Mouse (Mus musculus) telencephalon, adult 2 months (tissue): ENCODE measurements around the gene Tcf7l1.
"Not testable (repeated sequence)": the region's sequence is repeated elsewhere in the genome, so short reads cannot be mapped to it uniquely, and the experiment has no call there.

ENCODE experiments used
- DNase-seq: peaks from one replicate; pipeline ENCODE4 v3.0.0-alpha.2; 2011; ENCODE audit warnings: low read depth, low spot score

Tcf7l1 gene

GRCm38 (mm10) chr6:72788892-72789699 lies at the start of gene Tcf7l1:
Tcf7l1 (minus strand) TSS chr6:72789254.
- peak; percentile 26 for DNase-seq

- no peak for DNase-seq
Observed at GRCm38 (mm10) chr6:72837756-72838155, 48.7 kb upstream of the Tcf7l1 start.

DNA sequence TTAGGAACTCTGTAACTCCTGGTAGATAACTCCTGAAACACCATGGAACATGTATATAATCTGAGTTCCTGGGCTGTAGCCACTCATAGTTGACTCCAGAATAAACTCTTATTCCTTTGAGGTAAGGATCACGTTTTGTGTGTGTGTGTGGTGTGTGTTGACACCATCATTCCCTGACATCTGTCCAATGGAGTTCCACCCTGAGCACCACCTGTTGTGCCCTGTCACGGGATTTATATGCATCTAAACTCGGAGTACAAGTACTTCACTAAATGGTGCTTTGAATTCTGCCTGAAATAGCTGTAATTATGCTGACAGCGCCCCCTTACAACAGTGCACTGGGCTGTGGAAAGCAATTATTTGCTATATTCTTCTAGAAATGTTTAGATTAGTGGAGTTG lies 45.5 kb upstream of the Tcf7l1 start:
- no peak for DNase-seq

- no peak for DNase-seq
Observed at GRCm38 (mm10) chr6:72831858-72832257, 42.8 kb upstream of the Tcf7l1 start.

DNA sequence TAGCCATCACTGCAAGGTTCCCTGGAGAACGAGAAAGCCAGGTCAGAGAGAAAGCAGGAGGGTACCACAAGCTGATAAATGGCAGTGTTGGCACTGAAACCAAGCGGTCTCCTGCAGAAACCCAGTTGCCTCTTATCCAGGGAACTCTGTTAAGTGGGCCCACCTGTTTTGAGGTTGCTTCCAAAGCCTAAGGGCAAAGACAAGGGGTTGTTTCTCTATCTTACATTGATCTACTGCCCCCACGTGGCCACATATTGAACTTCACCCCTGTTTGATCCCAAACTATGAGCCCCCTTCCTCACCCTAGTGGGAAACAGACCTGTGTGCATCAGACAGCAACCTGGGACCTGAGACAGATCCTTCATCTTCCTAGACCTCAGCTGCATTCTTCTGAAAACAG lies 42.2 kb upstream of the Tcf7l1 start:
- no peak for DNase-seq

DNA sequence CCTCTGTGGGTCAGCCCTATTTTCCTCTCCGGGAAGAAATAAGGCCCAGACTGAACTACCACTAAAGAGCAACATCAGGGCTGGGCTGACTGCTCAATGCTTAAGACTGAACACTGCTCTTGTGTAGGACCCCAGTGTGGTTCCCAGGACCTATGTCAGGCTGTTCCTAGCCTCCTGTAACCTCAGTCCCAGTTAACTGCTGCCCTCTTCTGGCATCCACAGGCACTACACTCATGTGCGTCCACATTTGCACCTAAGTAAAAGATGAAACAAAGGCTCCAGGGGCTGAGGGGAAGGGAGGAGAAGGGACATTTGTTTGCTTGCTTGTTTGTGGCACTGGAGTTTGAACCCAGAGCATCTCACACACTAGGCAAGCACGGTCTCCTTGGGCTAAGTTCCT lies 39.8 kb upstream of the Tcf7l1 start:
- DNase-seq: no peak

DNA sequence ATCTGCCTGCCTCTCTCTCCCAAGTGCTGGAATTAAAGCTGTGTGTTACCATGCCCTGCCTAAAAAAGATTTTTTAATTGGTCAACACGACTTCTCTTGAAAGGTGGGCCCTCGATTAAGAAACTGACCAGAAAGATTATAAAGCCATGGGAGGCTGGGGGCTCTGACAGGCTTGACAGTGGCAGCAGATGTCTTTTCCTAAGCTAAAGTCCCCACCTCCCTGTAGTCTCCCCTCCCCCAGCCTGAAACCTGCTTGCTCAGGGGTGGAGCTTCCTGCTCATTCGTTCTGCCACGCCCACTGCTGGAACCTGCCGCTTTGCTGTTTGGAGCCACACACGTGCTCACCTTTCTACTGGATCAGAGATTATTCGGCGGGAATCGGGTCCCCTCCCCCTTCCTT lies 39.0 kb upstream of the Tcf7l1 start:
- DNase-seq: not testable (repeated sequence)

GRCm38 (mm10) chr6:72825762-72826161 lies 36.7 kb upstream of the Tcf7l1 start:
- no peak for DNase-seq

- DNase-seq: no peak
Observed at GRCm38 (mm10) chr6:72824971-72825737, 36.1 kb upstream of the Tcf7l1 start.

DNA sequence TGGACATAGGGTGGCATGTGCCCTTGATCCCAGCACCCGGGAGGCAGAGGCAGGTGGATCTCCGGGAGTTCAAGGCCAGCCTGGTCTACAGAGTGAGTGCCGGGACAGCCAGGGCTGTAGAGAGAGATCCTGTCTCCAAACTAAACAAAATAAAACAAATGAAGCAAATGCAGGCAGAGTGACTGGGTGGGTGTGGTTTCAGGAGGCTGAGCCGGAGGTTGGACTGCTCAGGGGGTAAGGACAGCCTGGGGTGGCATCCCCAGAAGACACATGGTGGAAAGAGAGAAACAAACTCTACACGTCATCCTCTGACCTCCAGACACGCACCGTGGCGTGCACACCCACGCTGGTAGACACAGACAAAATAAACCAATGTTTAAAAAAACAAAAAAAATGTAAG lies 24.4 kb upstream of the Tcf7l1 start:
- DNase-seq: no peak

- no peak for DNase-seq
Observed at GRCm38 (mm10) chr6:72810248-72810647, 21.2 kb upstream of the Tcf7l1 start.

- DNase-seq: no peak
Observed at GRCm38 (mm10) chr6:72809522-72810149, 20.6 kb upstream of the Tcf7l1 start.

DNA sequence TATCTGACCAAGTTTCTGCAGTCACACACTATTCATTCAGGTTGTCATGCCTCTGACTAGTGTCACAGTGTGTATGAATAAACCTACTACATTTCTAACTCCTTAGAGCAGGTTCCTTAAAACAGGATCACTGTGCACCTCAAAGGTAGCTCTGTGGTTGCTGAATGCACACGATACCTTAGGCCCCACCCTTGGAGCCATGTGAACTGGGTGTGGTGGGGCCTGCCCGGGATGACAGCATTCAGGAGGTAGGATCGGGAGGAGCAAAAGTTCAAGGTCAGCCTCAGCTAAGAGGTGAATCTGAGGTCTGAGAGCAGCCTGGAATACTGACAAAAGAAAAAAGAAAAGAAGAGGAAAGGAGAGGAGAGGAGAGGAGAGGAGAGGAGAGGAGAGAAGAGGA lies 19.3 kb upstream of the Tcf7l1 start:
- DNase-seq: no peak

GRCm38 (mm10) chr6:72803669-72804068 lies 14.6 kb upstream of the Tcf7l1 start:
- no peak for DNase-seq

DNA sequence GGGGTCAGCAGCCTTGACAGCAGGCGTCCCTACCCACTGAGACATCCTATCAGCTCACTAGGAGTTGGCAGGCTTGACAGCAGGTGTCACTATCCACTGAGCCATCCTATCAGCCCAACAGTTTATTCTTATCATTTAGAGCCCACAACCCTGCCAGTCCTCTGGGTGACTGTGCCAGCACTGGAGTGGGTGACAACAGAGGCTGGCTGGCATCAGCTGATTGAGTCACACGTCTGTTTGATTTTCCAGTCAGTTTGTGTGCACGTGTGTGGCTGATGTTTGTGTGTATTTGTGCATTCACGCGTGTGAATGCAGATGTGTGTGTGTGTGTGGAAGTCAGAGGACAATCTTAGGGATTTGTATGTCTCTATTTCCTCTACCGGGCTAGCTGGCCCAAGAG lies 13.1 kb upstream of the Tcf7l1 start:
- no peak for DNase-seq

DNA sequence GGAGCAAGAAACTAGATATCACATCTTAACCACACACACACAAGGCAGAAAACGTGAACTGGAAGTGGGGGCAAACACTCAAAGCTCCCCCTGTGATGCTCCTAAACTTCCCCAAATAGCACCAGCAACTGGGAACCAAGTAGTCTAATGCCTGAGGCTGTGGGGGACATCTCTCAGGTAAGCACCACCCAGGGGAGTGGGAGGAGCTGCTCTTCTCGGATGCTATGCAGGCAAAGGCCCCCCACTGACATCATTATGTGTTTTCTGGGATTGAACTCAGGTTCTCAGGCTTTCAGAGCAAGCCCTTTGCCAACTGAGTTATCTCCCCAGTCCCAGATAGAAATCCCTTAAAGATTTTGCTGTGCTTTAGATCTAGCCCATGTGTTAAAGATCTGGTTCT lies 11.6 kb upstream of the Tcf7l1 start:
- DNase-seq: no peak

GRCm38 (mm10) chr6:72797763-72798162 lies 8.7 kb upstream of the Tcf7l1 start:
- no peak for DNase-seq

DNA sequence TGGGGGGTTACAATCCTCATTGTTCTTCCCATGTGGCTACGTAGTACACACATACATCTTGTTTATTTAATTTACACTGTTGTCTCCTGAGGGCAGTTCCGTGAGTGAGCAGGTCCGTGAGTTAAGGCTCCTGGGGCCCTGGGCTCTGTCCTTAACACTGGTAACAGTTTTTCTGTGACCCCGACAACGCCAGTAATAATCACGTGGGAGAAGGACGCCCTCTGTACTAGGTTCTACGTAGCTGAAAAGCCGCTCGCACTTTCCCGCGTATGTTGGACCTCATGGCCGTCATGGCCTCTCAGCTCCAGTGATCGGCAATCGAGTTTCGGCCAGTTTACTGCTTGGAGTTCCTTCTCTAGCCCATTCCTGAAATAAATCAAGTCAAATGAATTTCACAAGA lies 6.4 kb upstream of the Tcf7l1 start:
- DNase-seq: no peak

DNA sequence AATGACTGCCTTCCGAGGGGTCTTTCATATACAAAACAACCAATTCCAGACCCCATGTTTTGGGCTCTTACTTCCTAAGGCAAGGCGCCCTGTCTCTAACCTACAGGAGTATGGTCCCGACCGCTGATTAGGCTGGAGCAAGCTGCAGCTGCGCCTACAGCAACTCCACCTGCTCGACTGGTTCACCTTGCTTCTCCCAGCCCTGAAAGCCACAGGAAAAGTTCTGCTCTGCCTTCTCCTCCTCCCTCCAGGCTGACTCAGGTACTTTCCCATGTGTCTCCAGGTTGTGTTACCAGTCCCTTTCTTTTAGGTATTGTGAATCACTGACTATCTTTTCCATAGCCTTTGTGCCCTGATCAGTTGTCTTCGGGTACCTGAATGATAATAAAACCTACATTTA lies 5.8 kb upstream of the Tcf7l1 start:
- no peak for DNase-seq

DNA sequence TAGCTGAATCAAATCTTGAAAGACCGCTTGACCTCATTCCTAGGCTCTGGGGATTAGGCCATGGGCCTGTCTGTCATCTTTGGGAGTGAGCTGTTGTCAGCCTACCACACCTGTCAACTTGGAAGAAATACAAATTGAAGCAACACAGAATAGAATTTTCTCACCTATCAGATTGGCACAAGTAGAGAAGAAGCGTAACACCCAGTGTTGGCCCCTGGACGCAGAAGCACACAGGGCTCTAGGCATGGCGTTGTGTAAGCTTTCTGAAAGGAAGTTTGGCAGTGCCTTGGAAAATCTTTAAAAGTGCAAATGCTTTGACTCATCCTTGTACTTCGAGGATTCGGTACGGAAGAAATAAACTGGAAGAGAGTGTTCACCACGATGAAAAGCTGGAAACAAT lies 3.6 kb upstream of the Tcf7l1 start:
- no peak for DNase-seq

- DNase-seq: no peak
Observed at GRCm38 (mm10) chr6:72787948-72788891, 834 bp downstream of the Tcf7l1 start.
